Mouse (Mus musculus) intestine, embryonic 14.5 days (tissue): ENCODE results near the gene Arhgap11a. TPM values are rescaled to one million over a fixed set of nuclear protein-coding genes. Genes with fewer than 3 reads are reported as not detected.

Experiments
- ATAC-seq: fragments of 200-750 bp; cut with Nextera tagmentation; replicated peaks from 2 replicates; pipeline ENCODE4 v1.8.0; 2017; ENCODE audit warnings: low read depth, moderate number of reproducible peaks, moderate TSS enrichment, moderate library complexity; ENCODE audit not compliant: low FRiP score, low TSS enrichment
- DNase-seq: peaks from one replicate; pipeline ENCODE4 v3.0.0-alpha.2; 2018; ENCODE audit warnings: low spot score
- H3K27ac ChIP-seq: fragments of 300-500 bp; sonication (generic); 2 replicates; pipeline ENCODE4 v1.5.1; 2014; ENCODE audit warnings: low read depth, mild to moderate bottlenecking, control low read depth
- H3K27me3 ChIP-seq: fragments of 300-500 bp; sonication (generic); replicated peaks from 2 replicates; pipeline ENCODE4 v1.6.1; 2014; ENCODE audit warnings: low read length, control low read depth; ENCODE audit not compliant: control insufficient read depth, insufficient read depth
- H3K36me3 ChIP-seq: fragments of 300-500 bp; sonication (generic); 2 replicates; pipeline ENCODE4 v1.6.1; 2014; ENCODE audit warnings: low read length, control low read depth; ENCODE audit not compliant: control insufficient read depth, insufficient read depth
- H3K4me1 ChIP-seq: fragments of 300-500 bp; sonication (generic); replicated peaks from 2 replicates; pipeline ENCODE4 v1.6.1; 2014; ENCODE audit warnings: low read length, control low read depth, mixed read lengths; ENCODE audit not compliant: control insufficient read depth, insufficient read depth
- H3K4me2 ChIP-seq: fragments of 300-500 bp; sonication (generic); 2 replicates; pipeline ENCODE4 v1.6.1; 2014; ENCODE audit warnings: low read length
- H3K4me3 ChIP-seq: fragments of 300-500 bp; sonication (generic); 2 replicates; pipeline ENCODE4 v1.5.1; 2014; ENCODE audit warnings: low read depth, low read length, control low read depth, mixed read lengths
- H3K9ac ChIP-seq: fragments of 300-500 bp; sonication (generic); 2 replicates; pipeline ENCODE4 v1.6.1; 2014; ENCODE audit warnings: mild to moderate bottlenecking, low read length
- H3K9me3 ChIP-seq: fragments of 300-500 bp; sonication (generic); 2 replicates; pipeline ENCODE4 v1.6.1; 2016; ENCODE audit warnings: low read length, control low read depth; ENCODE audit not compliant: control insufficient read depth
- WGBS: fragments of 180-500 bp; shearing (Covaris S2); extraction: QIAGEN DNeasy Blood & Tissue Kit; methylation state at CpG from one replicate; pipeline ENCODE4 v1.1.7; 2014; 5-methylcytosine and 5-hydroxymethylcytosine counted together
- polyA plus RNA-seq: library from polyadenylated mRNA; unstranded; fragments of >200 nt; fragmentation: Nextera tagmentation; extraction: Ambion mirVana; gene quantifications from 2 replicates; pipeline ENCODE4 v1.2.1, GENCODE M21; 2014

Gene Arhgap11a
- polyA plus RNA-seq, 1 experiment from 2014 or later = 5.2 TPM

GRCm38 (mm10) chr2:113847678-113848244 lies 700 bp downstream of the Arhgap11a start:
- Histone ChIP-seq H3K36me3 (peaks cover 21% of the 10 kb centered on the region), H3K4me2 (peak overlapping the region; percentile 74), H3K4me3 (peak overlapping the region; percentile 90), H3K27me3 (no peaks in the 10 kb centered on the region), H3K9ac (peak overlapping the region; percentile 73), H3K4me1 (peaks cover 25% of the 10 kb centered on the region), H3K27ac (peak overlapping the region; percentile 87), H3K9me3 (no peaks in the 10 kb centered on the region)
- DNase-seq (no peak), ATAC-seq (peak; percentile 33)
- under 1% methylated on average over 24 of the region's 24 CpGs for WGBS

GRCm38 (mm10) chr2:113845081-113845480 lies 3.4 kb downstream of the Arhgap11a start:
- no peaks in the 10 kb centered on the region for H3K27me3 ChIP-seq
- no peaks in the 10 kb centered on the region for H3K9me3 ChIP-seq
- H3K4me1 ChIP-seq = peaks cover 25% of the 10 kb centered on the region
- no peak overlapping the region for H3K9ac ChIP-seq
- 62% methylated on average over 4 of the region's 4 CpGs for WGBS
- DNase-seq (no peak), ATAC-seq (no peak)
- no peak overlapping the region for H3K4me3 ChIP-seq
- H3K27ac ChIP-seq = no peak overlapping the region
- H3K36me3 ChIP-seq = peaks cover 44% of the 10 kb centered on the region
- no peak overlapping the region for H3K4me2 ChIP-seq

GRCm38 (mm10) chr2:113841656-113842437 lies 6.6 kb downstream of the Arhgap11a start:
- 84% methylated on average over 4 of the region's 4 CpGs for WGBS
- peaks cover 73% of the 10 kb centered on the region for H3K36me3 ChIP-seq

GRCm38 (mm10) chr2:113839488-113839887 lies 9.0 kb downstream of the Arhgap11a start:
- Histone ChIP-seq H3K36me3 (peaks cover 88% of the 10 kb centered on the region), H3K4me2 (no peak overlapping the region), H3K27ac (no peak overlapping the region), H3K9ac (no peak overlapping the region), H3K27me3 (no peaks in the 10 kb centered on the region), H3K4me3 (no peak overlapping the region), H3K9me3 (no peaks in the 10 kb centered on the region), H3K4me1 (no peaks in the 10 kb centered on the region)
- DNase-seq = peak; percentile 50
- peak; percentile 82 for ATAC-seq
- WGBS = 52% methylated on average over 4 of the region's 4 CpGs

More at GRCm38 (mm10) chr2:113841656-113842437, 6.6 kb downstream of the Arhgap11a start:
- Histone ChIP-seq H3K4me3 (no peak overlapping the region), H3K9me3 (no peaks in the 10 kb centered on the region), H3K9ac (no peak overlapping the region), H3K4me1 (peaks cover 16% of the 10 kb centered on the region), H3K4me2 (no peak overlapping the region), H3K27me3 (no peaks in the 10 kb centered on the region), H3K27ac (no peak overlapping the region)
- DNase-seq (no peak), ATAC-seq (no peak)

- Histone ChIP-seq H3K36me3 (peaks cover 83% of the 10 kb centered on the region), H3K9ac (no peak overlapping the region), H3K27ac (no peak overlapping the region), H3K4me3 (no peak overlapping the region), H3K4me2 (no peak overlapping the region), H3K9me3 (no peaks in the 10 kb centered on the region), H3K27me3 (no peaks in the 10 kb centered on the region), H3K4me1 (no peaks in the 10 kb centered on the region)
- DNase-seq = no peak
- 88% methylated on average over 3 of the region's 3 CpGs for WGBS
- no peak for ATAC-seq
Measured at GRCm38 (mm10) chr2:113835219-113835618, 13.2 kb downstream of the Arhgap11a start.

GRCm38 (mm10) chr2:113828943-113829882 lies 19.2 kb downstream of the Arhgap11a start, which contains the start of gene Scg5:
Gene Scg5 (minus strand): TSS chr2:113829121.
- Histone ChIP-seq H3K36me3 (peaks cover 27% of the 10 kb centered on the region), H3K9ac (no peak within 1 kb of the TSS; the same call in 1 of the 2 replicates)

GRCm38 (mm10) chr2:113828086-113828942 lies 20.1 kb downstream of the Arhgap11a start:
- H3K36me3 ChIP-seq = peaks cover 18% of the 10 kb centered on the region
- H3K27me3 ChIP-seq = no peaks in the 10 kb centered on the region
- no peak overlapping the region; the same call in 1 of the 2 replicates for H3K9ac ChIP-seq
- H3K9me3 ChIP-seq = no peaks in the 10 kb centered on the region
- H3K4me1 ChIP-seq = no peaks in the 10 kb centered on the region
- peak; percentile 70 for ATAC-seq
- 16% methylated on average over 17 of the region's 17 CpGs for WGBS
- peak overlapping the region; percentile 37 for H3K4me2 ChIP-seq
- H3K27ac ChIP-seq = no peak overlapping the region
- peak; percentile 46 for DNase-seq
- H3K4me3 ChIP-seq = peak overlapping the region; percentile 17

More at GRCm38 (mm10) chr2:113828943-113829882, 19.2 kb downstream of the Arhgap11a start, which contains the start of gene Scg5:
- DNase-seq (peak; percentile 85), ATAC-seq (peak; percentile 85)
- Histone ChIP-seq H3K4me1 (no peaks in the 10 kb centered on the region), H3K27ac (no peak within 1 kb of the TSS), H3K4me2 (peak within 1 kb of the TSS; percentile 37), H3K4me3 (peak within 1 kb of the TSS; percentile 17), H3K27me3 (no peaks in the 10 kb centered on the region), H3K9me3 (no peaks in the 10 kb centered on the region)
- 10% methylated on average over 23 of the region's 23 CpGs for WGBS
